Mouse (Mus musculus): ENCODE results near the gene Olfr288. TPM values are rescaled to one million over a fixed set of nuclear protein-coding genes. Genes with fewer than 3 reads are reported as not detected.

The Olfr288 gene
- polyA plus RNA-seq, 2 experiments, result not detected

DNA sequence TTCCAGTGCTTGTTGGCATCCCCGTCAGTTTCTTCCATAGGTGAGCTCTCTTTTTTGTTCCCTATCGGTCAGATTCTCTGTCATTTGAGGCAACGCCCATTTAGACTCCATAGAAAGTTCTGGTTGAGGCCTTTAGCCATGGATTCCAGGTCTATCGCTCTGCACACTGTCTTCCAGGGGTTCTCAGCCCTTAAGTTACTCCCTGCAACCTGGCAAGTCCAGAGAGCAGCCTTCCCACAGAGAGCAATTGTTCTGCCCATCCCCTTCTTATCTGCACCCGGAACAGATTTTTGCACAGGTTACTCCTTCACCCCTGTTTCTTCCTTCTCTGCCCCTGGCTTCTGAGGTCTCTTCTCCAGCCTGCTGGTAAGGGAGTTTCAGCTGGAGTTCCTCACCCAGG lies 23.2 kb downstream of the Olfr288 start:
- ATAC-seq (ENCODE audit: low FRiP score, low read depth) (no peak), DNase-seq (ENCODE audit: low spot score) (no peak)
- TF ChIP-seq POLR2A (IDR thresholded peaks at IDR 0.05; ENCODE audit: borderline replicate concordance, extremely low read depth, insufficient read depth, insufficient read length), result no peak
- H3K9me3 ChIP-seq (ENCODE audit: control insufficient read depth, low read length), result no peaks in the 10 kb centered on the region
- H3K27me3 ChIP-seq (ENCODE audit: control insufficient read depth, insufficient read depth, low read length), result peaks cover 47% of the 10 kb centered on the region
- 69% methylated on average over 5 of the region's 5 CpGs for WGBS
- no peaks in the 10 kb centered on the region for H3K36me3 ChIP-seq (ENCODE audit: control insufficient read depth, insufficient read depth, low read length)
- no peak overlapping the region for H3K9ac ChIP-seq (ENCODE audit: low read depth, low read length, severe bottlenecking)
- no peak overlapping the region for H3K27ac ChIP-seq (replicated peaks; ENCODE audit: low read depth, low read length)
- H3K4me1 ChIP-seq (ENCODE audit: control insufficient read depth, insufficient read depth, low read length), result no peaks in the 10 kb centered on the region; the same call in 1 of the 2 replicates
- H3K4me3 ChIP-seq (replicated peaks; ENCODE audit: low read length), result no peak overlapping the region
- no peak overlapping the region for H3K4me2 ChIP-seq (replicated peaks; ENCODE audit: low read depth, low read length, severe bottlenecking)

DNA sequence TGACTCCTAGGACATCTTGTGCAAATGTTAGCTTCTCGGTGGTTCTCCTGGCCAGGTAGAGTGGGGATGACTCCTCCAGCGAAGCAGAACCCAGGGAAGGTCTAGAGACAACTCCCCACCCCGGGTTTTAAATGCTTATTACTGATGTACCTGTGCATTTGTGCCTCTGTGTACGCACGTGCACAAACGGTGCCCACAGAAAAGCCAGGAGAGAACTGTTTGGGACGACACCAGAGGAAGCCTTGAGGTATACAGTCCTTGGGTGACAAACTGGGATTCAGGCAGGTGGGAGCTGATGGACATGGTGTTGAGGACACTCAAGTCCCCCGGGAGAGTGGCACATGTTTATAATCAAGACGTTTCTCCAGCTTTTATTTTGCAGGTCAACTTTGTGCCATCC lies 24.4 kb downstream of the Olfr288 start:
- TF ChIP-seq POLR2A (IDR thresholded peaks at IDR 0.05; ENCODE audit: borderline replicate concordance, extremely low read depth, insufficient read depth, insufficient read length), result no peak
- WGBS, result 66% methylated on average over 9 of the region's 9 CpGs
- Histone ChIP-seq H3K4me2 (replicated peaks; ENCODE audit: low read depth, low read length, severe bottlenecking) (no peak overlapping the region), H3K36me3 (ENCODE audit: control insufficient read depth, insufficient read depth, low read length) (no peaks in the 10 kb centered on the region), H3K4me1 (ENCODE audit: control insufficient read depth, insufficient read depth, low read length) (no peaks in the 10 kb centered on the region; the same call in 1 of the 2 replicates), H3K9ac (ENCODE audit: low read depth, low read length, severe bottlenecking) (no peak overlapping the region), H3K9me3 (ENCODE audit: control insufficient read depth, low read length) (no peaks in the 10 kb centered on the region), H3K27me3 (ENCODE audit: control insufficient read depth, insufficient read depth, low read length) (peaks cover 54% of the 10 kb centered on the region), H3K27ac (replicated peaks; ENCODE audit: low read depth, low read length) (no peak overlapping the region), H3K4me3 (replicated peaks; ENCODE audit: low read length) (no peak overlapping the region)
- ATAC-seq (ENCODE audit: low FRiP score, low read depth) (no peak), DNase-seq (ENCODE audit: low spot score) (no peak)

DNA sequence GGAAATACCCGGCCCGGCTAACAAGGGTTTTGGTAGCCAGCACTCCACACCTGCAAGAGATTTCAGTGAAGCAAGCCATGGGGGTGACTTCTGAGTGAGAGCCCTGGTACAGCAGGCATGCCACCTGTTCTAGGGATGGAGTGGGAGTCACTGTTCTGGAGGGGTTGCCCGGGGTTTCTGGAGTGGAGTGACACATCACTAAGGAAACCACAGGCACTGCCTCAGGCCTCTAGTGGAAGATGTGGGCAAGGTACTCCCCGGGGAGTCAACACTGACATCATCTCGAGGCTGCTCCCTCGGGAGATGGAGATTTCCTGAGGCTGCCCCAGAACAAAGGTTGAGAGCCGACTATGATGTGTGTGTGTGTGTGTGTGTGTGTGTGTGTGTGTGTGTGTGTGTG lies 25.0 kb downstream of the Olfr288 start:
- H3K9me3 ChIP-seq (ENCODE audit: control insufficient read depth, low read length), result no peaks in the 10 kb centered on the region
- no peak for DNase-seq (ENCODE audit: low spot score)
- H3K4me1 ChIP-seq (ENCODE audit: control insufficient read depth, insufficient read depth, low read length), result no peaks in the 10 kb centered on the region; the same call in 1 of the 2 replicates
- no peak for ATAC-seq (ENCODE audit: low FRiP score, low read depth)
- H3K27me3 ChIP-seq (ENCODE audit: control insufficient read depth, insufficient read depth, low read length), result peaks cover 58% of the 10 kb centered on the region
- TF ChIP-seq POLR2A (IDR thresholded peaks at IDR 0.05; ENCODE audit: borderline replicate concordance, extremely low read depth, insufficient read depth, insufficient read length), result no peak
- H3K36me3 ChIP-seq (ENCODE audit: control insufficient read depth, insufficient read depth, low read length), result no peaks in the 10 kb centered on the region
- 43% methylated on average over 7 of the region's 7 CpGs for WGBS
- H3K4me3 ChIP-seq (replicated peaks; ENCODE audit: low read length), result no peak overlapping the region
- no peak overlapping the region for H3K9ac ChIP-seq (ENCODE audit: low read depth, low read length, severe bottlenecking)
- H3K4me2 ChIP-seq (replicated peaks; ENCODE audit: low read depth, low read length, severe bottlenecking), result no peak overlapping the region
- H3K27ac ChIP-seq (replicated peaks; ENCODE audit: low read depth, low read length), result no peak overlapping the region

GRCm38 (mm10) chr15:98168622-98169004 lies 26.7 kb downstream of the Olfr288 start:
- Histone ChIP-seq H3K36me3 (ENCODE audit: control insufficient read depth, insufficient read depth, low read length) (no peaks in the 10 kb centered on the region), H3K9ac (ENCODE audit: low read depth, low read length, severe bottlenecking) (no peak overlapping the region), H3K4me1 (ENCODE audit: control insufficient read depth, insufficient read depth, low read length) (no peaks in the 10 kb centered on the region; the same call in 1 of the 2 replicates), H3K27me3 (ENCODE audit: control insufficient read depth, insufficient read depth, low read length) (peaks cover 59% of the 10 kb centered on the region), H3K4me2 (replicated peaks; ENCODE audit: low read depth, low read length, severe bottlenecking) (peak overlapping the region; percentile 76), H3K4me3 (replicated peaks; ENCODE audit: low read length) (no peak overlapping the region), H3K9me3 (ENCODE audit: control insufficient read depth, low read length) (no peaks in the 10 kb centered on the region), H3K27ac (replicated peaks; ENCODE audit: low read depth, low read length) (no peak overlapping the region)
- WGBS, result 5% methylated on average over 19 of the region's 19 CpGs
- no peak for DNase-seq (ENCODE audit: low spot score)
- ATAC-seq (ENCODE audit: low FRiP score, low read depth), result no peak
- TF ChIP-seq POLR2A (IDR thresholded peaks at IDR 0.05; ENCODE audit: borderline replicate concordance, extremely low read depth, insufficient read depth, insufficient read length), result no peak

DNA sequence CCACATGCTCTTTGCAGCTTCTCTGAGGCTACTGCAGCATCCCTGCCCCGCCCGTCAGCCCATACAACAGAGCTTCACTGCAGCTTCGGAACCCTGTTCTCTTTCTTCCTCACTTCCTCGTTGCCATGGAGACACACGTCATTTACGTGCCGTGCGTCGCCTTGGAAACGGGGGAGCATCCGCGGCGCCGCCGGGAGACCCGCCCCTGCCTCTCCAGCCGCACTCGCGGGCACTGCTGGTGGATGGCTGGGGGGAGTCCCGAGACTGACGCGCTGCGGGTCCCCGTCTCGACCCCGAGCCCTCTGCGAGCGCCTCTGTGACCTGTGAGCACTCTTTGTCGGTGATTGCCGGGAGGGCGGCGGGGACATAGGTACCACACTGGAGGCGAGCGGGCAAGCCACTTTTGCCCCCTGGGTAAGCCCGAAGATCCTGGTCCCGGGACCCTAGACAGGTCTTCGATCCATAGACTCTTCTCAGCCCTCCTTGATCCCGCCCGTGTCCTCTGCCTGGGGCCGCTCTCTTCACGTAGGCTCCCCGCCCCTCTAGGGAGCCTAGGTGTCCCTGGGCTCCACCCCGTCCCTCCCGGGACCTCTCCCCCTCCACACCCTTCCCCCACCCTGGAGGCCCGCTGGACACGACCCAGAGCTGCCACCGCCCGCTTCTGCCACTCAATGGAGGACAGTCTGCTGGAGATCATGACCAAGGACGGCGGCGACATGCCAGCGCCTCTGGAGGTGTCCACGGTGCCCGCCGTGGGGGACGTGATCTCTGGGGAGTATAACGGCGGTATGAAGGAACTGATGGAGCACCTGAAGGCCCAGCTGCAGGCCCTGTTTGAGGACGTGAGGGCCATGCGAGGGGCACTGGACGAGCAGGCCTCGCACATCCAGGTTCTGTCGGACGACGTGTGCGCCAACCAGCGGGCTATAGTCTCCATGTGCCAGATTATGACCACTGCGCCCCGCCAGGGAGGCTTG lies 27.4 kb downstream of the Olfr288 start:
- TF ChIP-seq POLR2A (IDR thresholded peaks at IDR 0.05; ENCODE audit: borderline replicate concordance, extremely low read depth, insufficient read depth, insufficient read length), result no peak
- H3K4me2 ChIP-seq (replicated peaks; ENCODE audit: low read depth, low read length, severe bottlenecking), result peak overlapping the region; percentile 76
- DNase-seq (ENCODE audit: low spot score) (peak; percentile 80), ATAC-seq (ENCODE audit: low FRiP score, low read depth) (peak; percentile 93)
- H3K4me1 ChIP-seq (ENCODE audit: control insufficient read depth, insufficient read depth, low read length), result no peaks in the 10 kb centered on the region; the same call in 1 of the 2 replicates
- peaks cover 59% of the 10 kb centered on the region for H3K27me3 ChIP-seq (ENCODE audit: control insufficient read depth, insufficient read depth, low read length)
- no peak overlapping the region for H3K9ac ChIP-seq (ENCODE audit: low read depth, low read length, severe bottlenecking)
- no peaks in the 10 kb centered on the region for H3K36me3 ChIP-seq (ENCODE audit: control insufficient read depth, insufficient read depth, low read length)
- WGBS, result 1% methylated on average over 65 of the region's 69 CpGs
- no peaks in the 10 kb centered on the region for H3K9me3 ChIP-seq (ENCODE audit: control insufficient read depth, low read length)
- no peak overlapping the region for H3K27ac ChIP-seq (replicated peaks; ENCODE audit: low read depth, low read length)
- H3K4me3 ChIP-seq (replicated peaks; ENCODE audit: low read length), result peak overlapping the region; percentile 45

Data from limb, embryonic 14.5 days (tissue).